Mouse (Mus musculus) ES-Bruce4 (cell line): Measurements from ENCODE around the gene Wfdc11. TPM values are rescaled to one million over a fixed set of nuclear protein-coding genes. Genes with fewer than 3 reads are reported as not detected.
"Not testable (repeated sequence)": the region's sequence is repeated elsewhere in the genome, so short reads cannot be mapped to it uniquely, and the experiment has no call there.

Experiments used
- H3K27ac ChIP-seq: 2 replicates; pipeline ENCODE4 v1.5.1; 2012; ENCODE audit warnings: low read length, inconsistent platforms; ENCODE audit not compliant: insufficient read depth
- H3K27me3 ChIP-seq: 2 replicates; pipeline ENCODE4 v1.6.1; 2012; ENCODE audit warnings: mild to moderate bottlenecking, low read length, inconsistent platforms; ENCODE audit not compliant: control insufficient read depth, poor library complexity, insufficient read depth, severe bottlenecking
- H3K36me3 ChIP-seq: 2 replicates; pipeline ENCODE4 v1.6.1; 2012; ENCODE audit warnings: inconsistent platforms, mild to moderate bottlenecking, low read length, moderate library complexity; ENCODE audit not compliant: control insufficient read depth, poor library complexity, insufficient read depth, severe bottlenecking
- H3K4me1 ChIP-seq: one replicate; pipeline ENCODE4 v1.8.1; 2011; ENCODE audit warnings: low read length; ENCODE audit not compliant: control insufficient read depth, insufficient read depth
- H3K4me3 ChIP-seq: 2 replicates; pipeline ENCODE4 v1.5.1; 2011; ENCODE audit warnings: low read depth, mild to moderate bottlenecking, low read length
- H3K9ac ChIP-seq: 2 replicates; pipeline ENCODE4 v1.6.1; 2012; ENCODE audit warnings: low read depth, mild to moderate bottlenecking, inconsistent platforms; ENCODE audit not compliant: poor library complexity, severe bottlenecking
- H3K9me3 ChIP-seq: replicated peaks from 2 replicates; pipeline ENCODE4 v1.6.1; 2012; ENCODE audit warnings: mild to moderate bottlenecking, low read length, inconsistent platforms; ENCODE audit not compliant: control insufficient read depth, poor library complexity, insufficient read depth, severe bottlenecking
- CTCF ChIP-seq: IDR thresholded peaks from one replicate; pipeline ENCODE4 v1.8.1; 2011; ENCODE audit warnings: low read depth, low read length
- EP300 ChIP-seq: IDR thresholded peaks from 2 replicates; pipeline ENCODE4 v1.6.1; 2011; ENCODE audit warnings: low read depth, low read length; ENCODE audit not compliant: insufficient read depth
- POLR2A ChIP-seq: IDR thresholded peaks from one replicate; pipeline ENCODE4 v1.8.1; 2011; ENCODE audit warnings: low read length; ENCODE audit not compliant: insufficient read depth
- polyA plus RNA-seq: library from polyadenylated mRNA; stranded (reverse); fragments of >200 nt; gene quantifications from 2 replicates; pipeline ENCODE4 v1.2.4, GENCODE M21; 2011; ENCODE audit warnings: low read depth; ENCODE audit not compliant: missing spikeins, insufficient read depth, insufficient read length

The Wfdc11 gene
- polyA plus RNA-seq, 1 experiment: not detected

- no peak overlapping the region for H3K4me3 ChIP-seq
- no peak for TF ChIP-seq POLR2A
- TF ChIP-seq EP300: no peak
- no peak for TF ChIP-seq CTCF
- H3K4me1 ChIP-seq: no peaks in the 10 kb centered on the region
- no peak overlapping the region for H3K27ac ChIP-seq
- no peaks in the 10 kb centered on the region for H3K36me3 ChIP-seq
- no peaks in the 10 kb centered on the region for H3K9me3 ChIP-seq
- no peak overlapping the region for H3K9ac ChIP-seq
- H3K27me3 ChIP-seq: no peaks in the 10 kb centered on the region
Measured at GRCm38 (mm10) chr2:164621775-164622174, 52.1 kb downstream of the Wfdc11 start.

DNA sequence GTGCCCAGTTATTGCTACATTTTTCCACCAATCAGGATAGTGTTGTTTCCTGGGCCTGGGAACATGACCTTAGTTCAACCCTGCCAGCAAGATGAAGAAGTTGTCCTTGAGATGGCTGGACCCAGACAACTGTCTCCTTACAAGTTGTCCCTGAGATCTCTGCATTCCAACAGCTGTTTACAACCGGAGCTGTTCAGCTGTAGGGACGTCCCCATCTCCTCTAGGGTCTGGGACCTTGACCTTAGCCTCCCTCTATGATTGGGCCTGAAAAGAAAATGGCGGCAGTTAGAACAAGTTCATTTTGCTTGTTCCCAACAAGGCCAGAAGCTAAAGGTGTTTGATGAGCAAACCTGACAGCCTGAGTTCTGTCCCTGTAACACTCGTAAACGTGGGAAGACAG lies 54.8 kb downstream of the Wfdc11 start:
- H3K27ac ChIP-seq: no peak overlapping the region
- H3K36me3 ChIP-seq: no peaks in the 10 kb centered on the region
- H3K4me3 ChIP-seq: no peak overlapping the region
- H3K27me3 ChIP-seq: no peaks in the 10 kb centered on the region
- TF ChIP-seq CTCF (no peak), POLR2A (no peak), EP300 (no peak)
- H3K4me1 ChIP-seq: no peaks in the 10 kb centered on the region
- no peaks in the 10 kb centered on the region for H3K9me3 ChIP-seq
- no peak overlapping the region for H3K9ac ChIP-seq

DNA sequence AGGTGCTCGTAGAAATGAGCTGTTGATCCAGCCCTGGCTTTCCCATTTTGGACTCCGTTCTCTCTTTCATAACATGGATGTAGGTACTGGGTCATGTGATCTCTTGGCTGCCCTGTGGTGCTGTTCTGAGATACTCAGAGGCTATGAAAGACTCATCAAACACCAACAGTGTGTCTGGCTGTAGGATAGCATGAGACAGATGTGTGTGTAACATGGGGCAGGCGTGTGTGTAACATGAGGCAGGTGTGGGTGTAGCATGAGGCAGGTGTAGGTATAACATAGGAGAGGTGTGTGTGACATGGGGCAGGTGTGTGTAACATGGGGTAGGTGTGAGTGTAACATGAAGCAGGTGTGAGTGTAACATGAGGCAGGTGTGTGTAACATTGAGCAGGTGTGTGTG lies 58.5 kb downstream of the Wfdc11 start:
- Histone ChIP-seq H3K27me3 (no peaks in the 10 kb centered on the region), H3K4me3 (no peak overlapping the region)
- TF ChIP-seq EP300: no peak
- TF ChIP-seq POLR2A: no peak
- no peak for TF ChIP-seq CTCF

GRCm38 (mm10) chr2:164613471-164613870 lies 60.4 kb downstream of the Wfdc11 start, which contains the start of the genes Wfdc6b and Wfdc8:
Wfdc6b (plus strand) TSS chr2:164613522.
Wfdc8 (minus strand) TSS chr2:164613626.
- H3K4me1 ChIP-seq, H3K9ac ChIP-seq, H3K27me3 ChIP-seq, H3K4me3 ChIP-seq, H3K9me3 ChIP-seq, H3K36me3 ChIP-seq, H3K27ac ChIP-seq: not testable (repeated sequence)

More for the DNA sequence above, 58.5 kb downstream of the Wfdc11 start:
- no peak overlapping the region for H3K27ac ChIP-seq
- H3K9me3 ChIP-seq: no peaks in the 10 kb centered on the region
- no peaks in the 10 kb centered on the region for H3K36me3 ChIP-seq
- H3K4me1 ChIP-seq: no peaks in the 10 kb centered on the region
- H3K9ac ChIP-seq: no peak overlapping the region

Other genes with a start within 250 kb of the Wfdc11 start
- gene Sdc4, start 230.2 kb downstream of the Wfdc11 start, polyA plus RNA-seq: 212 and 213 TPM in 2 replicates
- gene Sys1, start 217.1 kb downstream of the Wfdc11 start, polyA plus RNA-seq: 13.3 and 19.8 TPM in 2 replicates
- 2.3 TPM in 1 of 2 replicates, not detected in the other for gene Gm20458, start 213.1 kb downstream of the Wfdc11 start, polyA plus RNA-seq
- not detected in 2 replicates for gene Trp53tg5, start 200.4 kb downstream of the Wfdc11 start, polyA plus RNA-seq
- 6.4 and 7.1 TPM in 2 replicates for gene Dbndd2, start 188.0 kb downstream of the Wfdc11 start, polyA plus RNA-seq
- gene Pigt, start 176.6 kb downstream of the Wfdc11 start, polyA plus RNA-seq: 49.9 and 52.7 TPM in 2 replicates
- 123 and 135 TPM in 2 replicates for gene Wfdc2, start 111.7 kb downstream of the Wfdc11 start, polyA plus RNA-seq
- not detected in 2 replicates for gene Spint3, start 100.6 kb downstream of the Wfdc11 start, polyA plus RNA-seq
- not detected in 2 replicates for gene Wfdc6a, start 88.6 kb downstream of the Wfdc11 start, polyA plus RNA-seq
- gene Eppin, start 80.5 kb downstream of the Wfdc11 start, polyA plus RNA-seq: not detected in 2 replicates
- not detected in 2 replicates for gene Wfdc6b, start 60.6 kb downstream of the Wfdc11 start, polyA plus RNA-seq
- not detected in 2 replicates for gene Wfdc8, start 60.5 kb downstream of the Wfdc11 start, polyA plus RNA-seq
- gene Wfdc16, start 35.3 kb downstream of the Wfdc11 start, polyA plus RNA-seq: not detected in 2 replicates
- not detected in 2 replicates for gene Wfdc10, start 18.0 kb downstream of the Wfdc11 start, polyA plus RNA-seq
- not detected in 2 replicates for gene Wfdc9, start 17.5 kb downstream of the Wfdc11 start, polyA plus RNA-seq
- gene Wfdc13, start 11.0 kb upstream of the Wfdc11 start, polyA plus RNA-seq: 0.57 TPM in 1 of 2 replicates, not detected in the other
- not detected in 2 replicates for gene Spint4, start 24.4 kb upstream of the Wfdc11 start, polyA plus RNA-seq
- not detected in 2 replicates for gene Spint5, start 41.2 kb upstream of the Wfdc11 start, polyA plus RNA-seq
- gene Wfdc3, start 71.8 kb upstream of the Wfdc11 start, polyA plus RNA-seq: 0.60 and 1.7 TPM in 2 replicates
- gene Dnttip1, start 71.9 kb upstream of the Wfdc11 start, polyA plus RNA-seq: 26.7 and 30.4 TPM in 2 replicates
- gene Ube2c, start 95.8 kb upstream of the Wfdc11 start, polyA plus RNA-seq: 366 and 371 TPM in 2 replicates
- 0.88 and 1.6 TPM in 2 replicates for gene Tnnc2, start 105.9 kb upstream of the Wfdc11 start, polyA plus RNA-seq
- 10.7 and 11.2 TPM in 2 replicates for gene Snx21, start 111.7 kb upstream of the Wfdc11 start, polyA plus RNA-seq
- gene Acot8, start 130.8 kb upstream of the Wfdc11 start, polyA plus RNA-seq: 15.0 and 15.7 TPM in 2 replicates
- gene Zswim3, start 131.0 kb upstream of the Wfdc11 start, polyA plus RNA-seq: 10.7 and 12.1 TPM in 2 replicates
- 39.5 and 50.0 TPM in 2 replicates for gene Zswim1, start 148.6 kb upstream of the Wfdc11 start, polyA plus RNA-seq
- gene Spata25, start 154.4 kb upstream of the Wfdc11 start, polyA plus RNA-seq: not detected in 2 replicates
- 75.3 and 83.4 TPM in 2 replicates for gene Ctsa, start 158.8 kb upstream of the Wfdc11 start, polyA plus RNA-seq
- 2.2 and 2.8 TPM in 2 replicates for gene Neurl2, start 159.4 kb upstream of the Wfdc11 start, polyA plus RNA-seq
- 52.4 and 55.9 TPM in 2 replicates for gene Pltp, start 183.6 kb upstream of the Wfdc11 start, polyA plus RNA-seq
- gene Pcif1, start 205.2 kb upstream of the Wfdc11 start, polyA plus RNA-seq: 30.2 and 30.9 TPM in 2 replicates
- gene Zfp335, start 237.7 kb upstream of the Wfdc11 start, polyA plus RNA-seq: 9.1 and 10.6 TPM in 2 replicates